Mouse (Mus musculus) CH12.LX (cell line): Measurements from ENCODE around the gene Fgfr2. TPM values are rescaled to one million over a fixed set of nuclear protein-coding genes. Genes with fewer than 3 reads are reported as not detected.

Experiments used
- DNase-seq: peaks from one replicate; pipeline ENCODE4 v3.0.0-alpha.2; 2013; ENCODE audit errors: extremely low read depth
- H3K27ac ChIP-seq: 2 replicates; pipeline ENCODE4 v1.5.1; 2012; ENCODE audit warnings: low read depth, mild to moderate bottlenecking, control low read depth, moderate library complexity; ENCODE audit not compliant: insufficient read depth
- H3K27me3 ChIP-seq: replicated peaks from 2 replicates; pipeline ENCODE3; 2012; ENCODE audit warnings: inconsistent platforms
- H3K36me3 ChIP-seq, 2 experiments: replicated peaks in 1 of 2; 2 replicates each; pipeline versions ENCODE3 to v1.6.1; 2012; ENCODE audit warnings: inconsistent platforms in 1 of 2, low read length in 1 of 2, mild to moderate bottlenecking in 1 of 2, mixed read lengths in 1 of 2, moderate library complexity in 1 of 2; ENCODE audit not compliant: control insufficient read depth in 1 of 2, insufficient read depth in 1 of 2
- H3K4me1 ChIP-seq, 2 experiments: 2 replicates each; pipeline ENCODE4 v1.6.1; 2012; ENCODE audit warnings: inconsistent platforms in 1 of 2, moderate library complexity in 1 of 2; ENCODE audit not compliant: insufficient read depth in 2 of 2, control insufficient read depth in 1 of 2
- H3K4me2 ChIP-seq: 2 replicates; pipeline ENCODE4 v1.6.1; 2012; ENCODE audit warnings: low read depth, mild to moderate bottlenecking, control low read depth; ENCODE audit not compliant: poor library complexity, insufficient read depth, severe bottlenecking
- H3K4me3 ChIP-seq, 3 experiments: fragments of 150-350 bp in 1 of 3; sonication (generic) in 1 of 3; replicated peaks in 1 of 3; 2 replicates each; pipeline versions ENCODE3 to v1.5.1; 2011 to 2012; ENCODE audit warnings: low read depth in 2 of 3, low read length in 2 of 3, mild to moderate bottlenecking in 2 of 3, moderate library complexity in 2 of 3, control low read depth in 1 of 3, improper control_type of control experiment in 1 of 3, inconsistent platforms in 1 of 3, mixed read lengths in 1 of 3; ENCODE audit not compliant: poor library complexity in 1 of 3
- H3K79me2 ChIP-seq: replicated peaks from 2 replicates; pipeline ENCODE4 v1.6.1; 2012; ENCODE audit warnings: mild to moderate bottlenecking, moderate library complexity; ENCODE audit not compliant: control insufficient read depth, poor library complexity, insufficient read depth, severe bottlenecking; ENCODE audit errors: extremely low read depth
- H3K9ac ChIP-seq: 2 replicates; pipeline ENCODE4 v1.6.1; 2012; ENCODE audit warnings: low read depth, mild to moderate bottlenecking, control low read depth, moderate library complexity; ENCODE audit not compliant: insufficient read depth
- H3K9me3 ChIP-seq: replicated peaks from 2 replicates; pipeline ENCODE3; 2012; ENCODE audit warnings: low read length, inconsistent platforms, mixed read lengths
- CHD2 ChIP-seq: IDR thresholded peaks from 2 replicates; pipeline ENCODE4 v1.6.1; 2011; ENCODE audit warnings: low read length, improper control_type of control experiment
- CTCF ChIP-seq, 2 experiments: IDR thresholded peaks in 1 of 2; conservative IDR thresholded peaks in 1 of 2; 2 replicates each; pipeline ENCODE4 v1.5.1; 2011 to 2012; ENCODE audit warnings: low read depth in 2 of 2, low read length in 2 of 2, improper control_type of control experiment in 1 of 2, inconsistent platforms in 1 of 2, mild to moderate bottlenecking in 1 of 2, moderate library complexity in 1 of 2
- E2F4 ChIP-seq: IDR thresholded peaks from 2 replicates; pipeline ENCODE4 v1.6.1; 2011; ENCODE audit warnings: low read depth, low read length, improper control_type of control experiment; ENCODE audit not compliant: insufficient replicate concordance
- ELF1 ChIP-seq: IDR thresholded peaks from 2 replicates; pipeline ENCODE4 v1.6.1; 2014; ENCODE audit warnings: low read depth, mild to moderate bottlenecking, inconsistent platforms, low read length, improper control_type of control experiment
- EP300 ChIP-seq: IDR thresholded peaks from 2 replicates; pipeline ENCODE4 v1.6.1; 2011; ENCODE audit warnings: low read length, improper control_type of control experiment
- ETS1 ChIP-seq: conservative IDR thresholded peaks from 2 replicates; pipeline ENCODE4 v1.6.1; 2012; ENCODE audit warnings: low read depth, mild to moderate bottlenecking, inconsistent platforms, low read length, improper control_type of control experiment, moderate library complexity
- HCFC1 ChIP-seq: IDR thresholded peaks from 2 replicates; pipeline ENCODE4 v1.6.1; 2012; ENCODE audit warnings: low read depth, mild to moderate bottlenecking, inconsistent platforms, low read length, improper control_type of control experiment
- JUND ChIP-seq: conservative IDR thresholded peaks from 2 replicates; pipeline ENCODE4 v1.6.1; 2011; ENCODE audit warnings: low read depth, low read length, improper control_type of control experiment
- KAT2A ChIP-seq: IDR thresholded peaks from 2 replicates; pipeline ENCODE4 v1.6.1; 2012; ENCODE audit warnings: low read length, improper control_type of control experiment, inconsistent platforms; ENCODE audit not compliant: insufficient replicate concordance
- MAFK ChIP-seq: IDR thresholded peaks from 2 replicates; pipeline ENCODE4 v1.6.1; 2011; ENCODE audit warnings: low read length, improper control_type of control experiment; ENCODE audit not compliant: insufficient replicate concordance
- MAX ChIP-seq: IDR thresholded peaks from 2 replicates; pipeline ENCODE4 v1.6.1; 2011; ENCODE audit warnings: low read length, improper control_type of control experiment
- NELFE ChIP-seq: IDR thresholded peaks from 2 replicates; pipeline ENCODE4 v1.6.1; 2011; ENCODE audit warnings: low read depth, low read length, improper control_type of control experiment
- NRF1 ChIP-seq: IDR thresholded peaks from 2 replicates; pipeline ENCODE4 v1.6.1; 2014; ENCODE audit warnings: low read depth, mild to moderate bottlenecking, inconsistent platforms, low read length, improper control_type of control experiment, moderate library complexity
- PAX5 ChIP-seq: IDR thresholded peaks from 2 replicates; pipeline ENCODE4 v1.6.1; 2012; ENCODE audit warnings: low read length, inconsistent platforms, mixed read lengths
- POLR2A ChIP-seq: IDR thresholded peaks from 2 replicates; pipeline ENCODE4 v1.6.1; 2011; ENCODE audit warnings: low read depth, mild to moderate bottlenecking, improper control_type of control experiment, low read length
- POLR2AphosphoS2 ChIP-seq: IDR thresholded peaks from 2 replicates; pipeline ENCODE4 v1.6.1; 2011; ENCODE audit warnings: low read depth, low read length, improper control_type of control experiment
- SIN3A ChIP-seq: IDR thresholded peaks from 2 replicates; pipeline ENCODE4 v1.6.1; 2012; ENCODE audit warnings: low read length, improper control_type of control experiment, inconsistent platforms
- TBP ChIP-seq: conservative IDR thresholded peaks from 2 replicates; pipeline ENCODE4 v1.6.1; 2011; ENCODE audit warnings: low read depth, low read length, improper control_type of control experiment
- TCF12 ChIP-seq: IDR thresholded peaks from 2 replicates; pipeline ENCODE4 v1.6.1; 2014; ENCODE audit warnings: low read depth, mild to moderate bottlenecking, inconsistent platforms, low read length, improper control_type of control experiment
- dilution Hi-C: fragments of 300-500 bp; cut with MboI; formaldehyde crosslinking; loops from 2 replicates; pipeline ENCODE4 v1.14.3; 2020; ENCODE audit warnings: low sequenced_read_pairs; ENCODE audit not compliant: extremely low pct_unique_long_range_greater_than_20kb, extremely low pct_ligation_motif_present
- in situ Hi-C: fragments of 300-500 bp; cut with MboI; formaldehyde crosslinking; loops from 3 replicates; pipeline ENCODE4 v1.14.3; 2019; ENCODE audit warnings: low sequenced_read_pairs, low pct_ligation_motif_present, low pct_unique_long_range_greater_than_20kb, mixed read lengths
- polyA plus RNA-seq: library from polyadenylated mRNA; unstranded; fragments of >175 nt; gene quantifications from 2 replicates; pipeline ENCODE4 v1.2.1, GENCODE M21; 2012; ENCODE audit warnings: low read depth; ENCODE audit not compliant: insufficient read length
- total RNA-seq, 2 experiments: library from RNA; depleted of rRNA; stranded (reverse); fragments of 300-350 nt in 1 of 2; fragments of >200 nt in 1 of 2; gene quantifications; 2 replicates each; pipeline ENCODE4 v1.2.3; 2012 to 2014

Gene Fgfr2
- total and polyA plus RNA-seq, 3 experiments: not detected

DNA sequence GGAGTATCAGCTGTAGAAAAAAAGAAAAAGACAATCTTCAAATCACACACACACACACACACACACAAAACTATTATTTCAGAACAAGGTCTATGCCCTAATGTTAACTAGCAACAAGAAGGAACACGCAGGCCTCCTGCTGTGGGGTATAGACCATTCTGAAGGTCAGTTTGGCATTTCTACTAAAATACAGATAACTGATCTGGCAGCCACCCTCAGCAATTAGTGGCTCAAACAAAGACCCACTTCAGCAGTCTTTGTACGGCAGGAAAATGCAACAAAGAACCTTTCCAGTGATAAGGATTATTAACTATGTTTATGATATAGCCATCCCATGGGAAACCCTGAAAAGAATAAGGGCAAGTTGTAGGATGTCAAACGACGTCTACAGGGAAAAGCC, 2586.1 kb downstream of the Fgfr2 start:
- dilution Hi-C loops: no loop called here
- H3K27me3 ChIP-seq: no peaks in the 10 kb centered on the region
- H3K4me3 ChIP-seq: no peak overlapping the region
- in situ Hi-C loops: no loop called here
- H3K4me1 ChIP-seq: peaks cover 0 to 3% of the 10 kb centered on the region in 2 experiments; a peak in 1 of 4 replicates
- no peak overlapping the region for H3K9ac ChIP-seq
- H3K27ac ChIP-seq: no peak overlapping the region
- DNase-seq: no peak
- peaks cover 4% of the 10 kb centered on the region for H3K79me2 ChIP-seq
- no peak overlapping the region for H3K4me2 ChIP-seq
- peaks cover 61 to 91% of the 10 kb centered on the region in 2 experiments for H3K36me3 ChIP-seq
- TF ChIP-seq ETS1: no peak
- no peak for TF ChIP-seq NRF1
- TF ChIP-seq CHD2: no peak
- no peak for TF ChIP-seq JUND
- TF ChIP-seq HCFC1: no peak
- no peak for TF ChIP-seq CTCF (conservative IDR thresholded peaks at IDR 0.05 in 1 of 2, IDR thresholded peaks at IDR 0.05 in 1 of 2; ENCODE audit: low read depth in 2 of 2, low read length in 2 of 2)
- no peak for TF ChIP-seq PAX5
- TF ChIP-seq E2F4: no peak
- TF ChIP-seq MAFK: no peak
- no peak for TF ChIP-seq SIN3A
- TF ChIP-seq ELF1: no peak
- TF ChIP-seq KAT2A: no peak
- no peak for TF ChIP-seq POLR2A
- TF ChIP-seq TCF12: no peak
- TF ChIP-seq MAX: no peak
- TF ChIP-seq TBP: no peak
- no peak for TF ChIP-seq POLR2AphosphoS2
- TF ChIP-seq EP300: no peak
- TF ChIP-seq NELFE: no peak
- H3K9me3 ChIP-seq: no peaks in the 10 kb centered on the region

DNA sequence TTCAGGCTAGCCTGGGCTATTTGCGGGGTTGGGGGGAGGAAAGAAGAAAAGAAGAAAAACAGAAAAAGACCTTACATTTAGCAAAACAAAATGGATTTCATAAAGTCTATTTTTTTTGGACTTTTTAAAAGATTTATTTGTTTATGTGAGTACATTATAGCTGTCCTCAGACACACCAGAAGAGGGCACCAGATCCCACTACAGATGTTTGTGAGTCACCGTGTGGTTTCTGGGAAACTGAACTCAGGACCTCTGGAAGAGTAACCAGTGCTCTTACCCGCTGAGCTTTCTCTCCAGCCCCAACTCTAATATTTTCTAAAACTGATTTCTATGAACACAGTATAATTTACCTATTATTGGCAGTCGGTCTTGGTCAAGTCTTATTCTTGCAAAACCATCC, 2588.0 kb downstream of the Fgfr2 start:
- no peak for TF ChIP-seq ELF1
- TF ChIP-seq JUND: 0 out of 2 replicates have a peak, but pooled peaks have one; percentile 15
- dilution Hi-C loops: no loop called here
- Histone ChIP-seq H3K9me3 (peaks cover 5% of the 10 kb centered on the region), H3K27ac (no peak overlapping the region), H3K4me1 (peaks cover 0 to 3% of the 10 kb centered on the region in 2 experiments; a peak in 1 of 4 replicates), H3K4me2 (no peak overlapping the region), H3K79me2 (no peaks in the 10 kb centered on the region; the same call in 1 of the 2 replicates), H3K4me3 (no peak overlapping the region), H3K27me3 (no peaks in the 10 kb centered on the region), H3K9ac (no peak overlapping the region), H3K36me3 (peaks cover 54 to 87% of the 10 kb centered on the region in 2 experiments)
- in situ Hi-C loops: no loop called here
- DNase-seq: no peak
